ENCODE assay signal across 29 mouse cellular contexts in genomic region chr2:5936068-5936467, GRCm38 (mm10). TPM values are rescaled to one million over a fixed set of nuclear protein-coding genes. Genes with fewer than 3 reads are reported as not detected.
DNase-seq lines count a peak whose midpoint lies in the region; ATAC-seq and TF ChIP-seq lines count a peak whose summit lies in the region.
"Had no signal": no experiment of that assay in that cellular context is flagged by ENCODE, and none has a peak within 500 bp of the region (broad histone marks: within the 10 kb centered on the region; RNA-seq: fewer than 3 reads in every experiment).

No protein-coding gene starts in this region.

- ATAC-seq in kidney, embryonic 14.5 days (ENCODE audit: low FRiP score, low TSS enrichment): peak; percentile 63; the same call in 1 of the 2 replicates
- 0 out of 2 replicates have a peak, but pooled peaks have one; percentile 46 for ATAC-seq in kidney, postnatal 0 days (replicated peaks; ENCODE audit: low FRiP score, low read depth)
- ATAC-seq in liver, embryonic 13.5 days (ENCODE audit: low read depth): no peak
- ATAC-seq: forebrain, embryonic 14.5 days; forebrain, postnatal 0 days; Patski had no signal

- no peaks in the 10 kb centered on the region for H3K27me3 ChIP-seq in kidney, embryonic 14.5 days (ENCODE audit: control insufficient read depth, insufficient read depth, low read length)
- no peaks in the 10 kb centered on the region for H3K27me3 ChIP-seq in kidney, adult 2 months (replicated peaks; ENCODE audit: control insufficient read depth, insufficient read depth, low read length)
- no peaks in the 10 kb centered on the region for H3K27me3 ChIP-seq in kidney, postnatal 0 days (ENCODE audit: insufficient read depth, low read length)
- no peaks in the 10 kb centered on the region for H3K27me3 ChIP-seq in liver, embryonic 13.5 days
- H3K27me3 ChIP-seq: CH12.LX; embryonic facial prominence, embryonic 12.5 days; embryonic facial prominence, embryonic 15.5 days; heart, embryonic 12.5 days; heart, embryonic 15.5 days had no signal

- no peaks in the 10 kb centered on the region for H3K36me3 ChIP-seq in kidney, embryonic 14.5 days (ENCODE audit: control insufficient read depth, insufficient read depth, low read length)
- no peaks in the 10 kb centered on the region for H3K36me3 ChIP-seq in kidney, adult 2 months (ENCODE audit: control insufficient read depth, insufficient read depth, low read length)
- H3K36me3 ChIP-seq in kidney, postnatal 0 days (ENCODE audit: insufficient read depth, low read length): no peaks in the 10 kb centered on the region
- H3K36me3 ChIP-seq in liver, embryonic 13.5 days: no peaks in the 10 kb centered on the region
- H3K36me3 ChIP-seq: embryonic facial prominence, embryonic 12.5 days; embryonic facial prominence, embryonic 15.5 days; G1E; heart, embryonic 12.5 days; heart, embryonic 15.5 days had no signal

- 15% methylated on average over 6 of the region's 6 CpGs for WGBS in kidney, embryonic 14.5 days
- WGBS in kidney, adult 2 months: 48% methylated on average over 6 of the region's 6 CpGs
- 32% methylated on average over 6 of the region's 6 CpGs for WGBS in kidney, postnatal 0 days
- 64% methylated on average over 6 of the region's 6 CpGs for WGBS in liver, embryonic 13.5 days (ENCODE audit: insufficient replicate concordance)

- no peak overlapping the region for H3K27ac ChIP-seq in kidney, embryonic 14.5 days (ENCODE audit: low read depth, low read length)
- H3K27ac ChIP-seq in kidney, adult 2 months (ENCODE audit: insufficient read depth, low read depth, low read length): no peak overlapping the region
- no peak overlapping the region for H3K27ac ChIP-seq in kidney, postnatal 0 days
- 0 out of 2 replicates have a peak overlapping the region, but pooled peaks have one; percentile 29 for H3K27ac ChIP-seq in liver, embryonic 13.5 days
- H3K27ac ChIP-seq: embryonic facial prominence, embryonic 12.5 days; embryonic facial prominence, embryonic 15.5 days; gastrocnemius, adult 2 months; heart, embryonic 15.5 days; hindbrain, embryonic 14.5 days had no signal

- H3K9me3 ChIP-seq in kidney, embryonic 14.5 days (ENCODE audit: control insufficient read depth, low read length): no peaks in the 10 kb centered on the region
- no peaks in the 10 kb centered on the region for H3K9me3 ChIP-seq in kidney, postnatal 0 days (replicated peaks; ENCODE audit: low read length)
- no peaks in the 10 kb centered on the region for H3K9me3 ChIP-seq in liver, embryonic 13.5 days (replicated peaks)
- H3K9me3 ChIP-seq: embryonic facial prominence, embryonic 12.5 days; embryonic facial prominence, embryonic 15.5 days; G1E; heart, embryonic 12.5 days; heart, embryonic 15.5 days had no signal

- DNase-seq in kidney, adult 2 months: no peak
- peak; percentile 53 for DNase-seq in kidney, postnatal 0 days (ENCODE audit: low spot score)
- no peak for DNase-seq in kidney, postnatal 36 days
- no peak for DNase-seq in liver, embryonic 13.5 days
- no peak for DNase-seq in liver
- DNase-seq in mesoderm, embryonic 11.5 days (ENCODE audit: low read depth, low spot score): peak; percentile 8
- DNase-seq: adrenal gland, postnatal 10 days; adrenal gland, postnatal 36 days; B cell, adult 2 months; cerebellum, adult 11 months; cerebellum, adult 2 months; cerebellum, adult 9-11 months; cerebellum, postnatal 25 days; forebrain, postnatal 0 days; gastrocnemius, adult 2 months; gastrocnemius, postnatal 14 days; heart, adult 18-20 months; heart, postnatal 10 days; heart, postnatal 4 days had no signal

- H3K4me2 ChIP-seq in kidney, embryonic 14.5 days (replicated peaks; ENCODE audit: low read depth, low read length): no peak overlapping the region
- H3K4me2 ChIP-seq in kidney, postnatal 0 days (ENCODE audit: low read length): no peak overlapping the region
- H3K4me2 ChIP-seq in liver, embryonic 13.5 days: no peak overlapping the region
- H3K4me2 ChIP-seq: embryonic facial prominence, embryonic 12.5 days; embryonic facial prominence, embryonic 15.5 days; heart, embryonic 12.5 days; heart, embryonic 15.5 days; hindbrain, embryonic 14.5 days had no signal

- no peaks in the 10 kb centered on the region for H3K4me1 ChIP-seq in kidney, embryonic 14.5 days (ENCODE audit: control insufficient read depth, insufficient read depth, low read length)
- 0 out of 2 replicates have a peak, but pooled peaks cover 2% of the 10 kb centered on the region for H3K4me1 ChIP-seq in kidney, adult 2 months (ENCODE audit: control insufficient read depth, insufficient read depth, low read length)
- no peaks in the 10 kb centered on the region for H3K4me1 ChIP-seq in kidney, postnatal 0 days (replicated peaks; ENCODE audit: insufficient read depth, low read length)
- H3K4me1 ChIP-seq in liver, embryonic 13.5 days (replicated peaks): peaks cover 20% of the 10 kb centered on the region
- H3K4me1 ChIP-seq: embryonic facial prominence, embryonic 12.5 days; embryonic facial prominence, embryonic 15.5 days; heart, embryonic 12.5 days; heart, embryonic 15.5 days had no signal

- no peak overlapping the region for H3K9ac ChIP-seq in kidney, embryonic 14.5 days (ENCODE audit: low read depth, low read length)
- H3K9ac ChIP-seq in kidney, postnatal 0 days (ENCODE audit: low read depth, low read length): no peak overlapping the region
- no peak overlapping the region for H3K9ac ChIP-seq in liver, embryonic 13.5 days
- H3K9ac ChIP-seq: embryonic facial prominence, embryonic 12.5 days; embryonic facial prominence, embryonic 15.5 days; forebrain, postnatal 0 days; heart, embryonic 12.5 days; heart, embryonic 15.5 days; hindbrain, embryonic 14.5 days had no signal

- no peak for TF ChIP-seq POLR2A in kidney, adult 2 months (IDR thresholded peaks at IDR 0.05; ENCODE audit: low read depth, low read length)

- no peak for TF ChIP-seq CTCF in kidney, adult 2 months (conservative IDR thresholded peaks at IDR 0.05; ENCODE audit: insufficient read depth, insufficient read length, low read depth, low read length)
- no peak for TF ChIP-seq CTCF in kidney, postnatal 0 days (IDR thresholded peaks at IDR 0.05; ENCODE audit: low read depth)

- H3K4me3 ChIP-seq in kidney, embryonic 14.5 days (ENCODE audit: low read length): no peak overlapping the region
- no peak overlapping the region for H3K4me3 ChIP-seq in kidney, adult 2 months (ENCODE audit: insufficient read depth, low read depth, low read length)
- no peak overlapping the region for H3K4me3 ChIP-seq in kidney, postnatal 0 days (replicated peaks; ENCODE audit: low read depth, low read length)
- H3K4me3 ChIP-seq in liver, embryonic 13.5 days (replicated peaks): no peak overlapping the region
- H3K4me3 ChIP-seq: embryonic facial prominence, embryonic 12.5 days; embryonic facial prominence, embryonic 15.5 days; gastrocnemius, adult 2 months; heart, embryonic 12.5 days; heart, embryonic 15.5 days had no signal

RNA-seq across cellular contexts. Expression of gene Dhtkd1, which starts 6.5 kb away (rescaled TPM):
- polyA plus RNA-seq in kidney, embryonic 14.5 days (2014; fragmentation: Nextera tagmentation; extraction: Ambion mirVana): 4.0 and 5.5 TPM in 2 replicates
- polyA plus RNA-seq in kidney, adult 2 months (2012; rRNA removed): 25.2 and 27.0 TPM in 2 replicates
- polyA plus RNA-seq in kidney, postnatal 0 days (2015; fragmentation: Nextera tagmentation; extraction: Ambion mirVana): 1.8 and 2.2 TPM in 2 replicates
- 1.4 and 2.0 TPM in 2 replicates for polyA plus RNA-seq in liver, embryonic 13.5 days (2015; fragmentation: Nextera tagmentation; extraction: Ambion mirVana)
- polyA plus RNA-seq: G1E had no signal

RNA-seq across cellular contexts. Expression of gene Upf2, which starts 15.2 kb away (rescaled TPM):
- polyA plus RNA-seq in kidney, embryonic 14.5 days (2014; fragmentation: Nextera tagmentation; extraction: Ambion mirVana): 12.1 and 12.5 TPM in 2 replicates
- polyA plus RNA-seq in kidney, adult 2 months (2012; rRNA removed): 2.8 and 4.3 TPM in 2 replicates
- polyA plus RNA-seq in kidney, postnatal 0 days (2015; fragmentation: Nextera tagmentation; extraction: Ambion mirVana): 7.3 and 8.0 TPM in 2 replicates
- polyA plus RNA-seq in liver, embryonic 13.5 days (2015; fragmentation: Nextera tagmentation; extraction: Ambion mirVana): 4.5 and 5.8 TPM in 2 replicates

RNA-seq across cellular contexts. Expression of gene Sec61a2, which starts 40.8 kb away (rescaled TPM):
- polyA plus RNA-seq in kidney, embryonic 14.5 days (2014; fragmentation: Nextera tagmentation; extraction: Ambion mirVana): 85.3 and 102 TPM in 2 replicates
- polyA plus RNA-seq in kidney, adult 2 months (2012; rRNA removed): 23.3 and 26.7 TPM in 2 replicates
- polyA plus RNA-seq in kidney, postnatal 0 days (2015; fragmentation: Nextera tagmentation; extraction: Ambion mirVana): 36.6 and 43.2 TPM in 2 replicates
- 14.3 and 17.4 TPM in 2 replicates for polyA plus RNA-seq in liver, embryonic 13.5 days (2015; fragmentation: Nextera tagmentation; extraction: Ambion mirVana)

Comparison
In these comparisons a context has a peak if more than half of its experiments do, and no peak if none do; other contexts are left out.
1. DNase-seq: peak in kidney, postnatal 0 days (single experiment) and mesoderm, embryonic 11.5 days (single experiment); none in kidney, adult 2 months (single experiment), kidney, postnatal 36 days (0 of 2), liver, embryonic 13.5 days (single experiment) and liver (single experiment).